Mouse (Mus musculus) lung, embryonic 15.5 days (tissue): ENCODE results near the gene Fbxw21. TPM values are rescaled to one million over a fixed set of nuclear protein-coding genes. Genes with fewer than 3 reads are reported as not detected.

Experiments used
- ATAC-seq: fragments of 200-750 bp; cut with Nextera tagmentation; 2 replicates; pipeline ENCODE4 v1.8.0; 2017; ENCODE audit warnings: moderate number of reproducible peaks, borderline replicate concordance; ENCODE audit not compliant: low FRiP score, low TSS enrichment; ENCODE audit errors: extremely low read depth
- H3K27ac ChIP-seq: fragments of 300-500 bp; sonication (generic); 2 replicates; pipeline ENCODE4 v1.5.1; 2015; ENCODE audit warnings: moderate library complexity, mild to moderate bottlenecking, inconsistent platforms
- H3K27me3 ChIP-seq: fragments of 300-500 bp; sonication (generic); 2 replicates; pipeline ENCODE4 v1.6.1; 2015; ENCODE audit warnings: inconsistent platforms
- H3K36me3 ChIP-seq: fragments of 300-500 bp; sonication (generic); 2 replicates; pipeline ENCODE4 v1.6.1; 2015; ENCODE audit warnings: inconsistent platforms
- H3K4me1 ChIP-seq: fragments of 300-500 bp; sonication (generic); 2 replicates; pipeline ENCODE4 v1.6.1; 2015; ENCODE audit warnings: inconsistent platforms
- H3K4me2 ChIP-seq: fragments of 300-500 bp; sonication (generic); 2 replicates; pipeline ENCODE4 v1.6.1; 2015; ENCODE audit warnings: inconsistent platforms, mild to moderate bottlenecking, moderate library complexity
- H3K4me3 ChIP-seq: fragments of 300-500 bp; sonication (generic); 2 replicates; pipeline ENCODE4 v1.5.1; 2015; ENCODE audit warnings: mild to moderate bottlenecking, inconsistent platforms
- H3K9ac ChIP-seq: fragments of 300-500 bp; sonication (generic); 2 replicates; pipeline ENCODE4 v1.6.1; 2015; ENCODE audit warnings: inconsistent platforms
- H3K9me3 ChIP-seq: fragments of 300-500 bp; sonication (generic); 2 replicates; pipeline ENCODE4 v1.6.1; 2016; ENCODE audit warnings: inconsistent platforms
- WGBS: fragments of 180-500 bp; shearing (Covaris S2); methylation state at CpG from one replicate; pipeline ENCODE4 v1.1.7; 2015; 5-methylcytosine and 5-hydroxymethylcytosine counted together
- polyA plus RNA-seq: library from polyadenylated mRNA; unstranded; fragments of >200 nt; fragmentation: Nextera tagmentation; extraction: Ambion mirVana; gene quantifications from 2 replicates; pipeline ENCODE4 v1.2.1, GENCODE M21; 2015

The Fbxw21 gene
- polyA plus RNA-seq, 1 experiment from 2014 or later, result not detected

DNA sequence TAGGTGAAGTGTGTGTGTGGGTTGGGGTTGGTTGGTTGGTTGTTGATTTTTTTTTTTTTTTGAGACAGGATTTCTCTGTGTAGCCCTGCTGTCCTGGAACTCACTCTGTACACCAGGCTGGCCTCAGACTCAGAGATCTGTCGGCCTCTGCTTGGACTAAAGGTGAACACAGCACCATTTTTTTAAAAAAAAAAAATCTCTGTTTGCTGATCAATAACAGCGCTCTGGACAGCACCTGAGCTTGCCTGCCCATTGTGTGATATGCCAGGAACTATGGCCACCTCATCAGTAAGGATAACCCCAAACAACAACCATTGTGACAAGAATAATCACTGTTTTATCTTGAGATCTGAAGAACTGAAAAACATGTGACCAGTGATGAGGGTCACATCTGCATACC, 36.8 kb downstream of the Fbxw21 start:
- no peak for ATAC-seq
- Histone ChIP-seq H3K4me3 (no peak overlapping the region), H3K4me2 (no peak overlapping the region), H3K27me3 (no peaks in the 10 kb centered on the region), H3K36me3 (no peaks in the 10 kb centered on the region), H3K4me1 (peaks cover 7% of the 10 kb centered on the region; the same call in 1 of the 2 replicates), H3K27ac (no peak overlapping the region), H3K9me3 (no peaks in the 10 kb centered on the region), H3K9ac (no peak overlapping the region)
- WGBS, result 64% methylated on average over 2 of the region's 2 CpGs

- no peaks in the 10 kb centered on the region for H3K9me3 ChIP-seq
- no peak overlapping the region for H3K4me3 ChIP-seq
- ATAC-seq, result no peak
- H3K4me2 ChIP-seq, result no peak overlapping the region
- peaks cover 7% of the 10 kb centered on the region; the same call in 1 of the 2 replicates for H3K4me1 ChIP-seq
- no peak overlapping the region for H3K9ac ChIP-seq
- peaks cover 1% of the 10 kb centered on the region; the same call in 1 of the 2 replicates for H3K36me3 ChIP-seq
- no peak overlapping the region for H3K27ac ChIP-seq
- WGBS, result 78% methylated on average over 3 of the region's 3 CpGs
- H3K27me3 ChIP-seq, result no peaks in the 10 kb centered on the region
Measured at GRCm38 (mm10) chr9:109124164-109124563, 37.7 kb downstream of the Fbxw21 start.

DNA sequence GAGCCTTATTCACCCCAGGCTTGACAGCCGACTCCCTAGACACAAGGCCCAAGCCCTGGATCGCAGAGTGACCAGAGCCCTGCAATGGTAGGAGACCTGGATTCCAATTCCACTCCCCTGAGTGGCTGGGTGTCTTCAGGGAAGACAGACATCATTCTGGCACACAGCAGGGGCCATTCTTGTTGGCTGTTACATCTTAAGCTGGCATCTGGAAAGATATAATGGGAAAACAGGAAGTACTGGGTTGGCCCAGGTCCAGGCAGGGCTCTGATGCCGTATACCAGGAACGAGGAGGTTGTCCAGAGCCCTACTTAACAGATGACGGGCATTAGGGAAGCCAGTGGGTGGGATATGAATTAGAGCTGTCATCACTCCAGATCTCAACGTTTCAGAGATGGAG, 38.6 kb downstream of the Fbxw21 start:
- H3K4me1 ChIP-seq, result peaks cover 7% of the 10 kb centered on the region; the same call in 1 of the 2 replicates
- WGBS, result 41% methylated on average over 6 of the region's 6 CpGs
- no peak for ATAC-seq

DNA sequence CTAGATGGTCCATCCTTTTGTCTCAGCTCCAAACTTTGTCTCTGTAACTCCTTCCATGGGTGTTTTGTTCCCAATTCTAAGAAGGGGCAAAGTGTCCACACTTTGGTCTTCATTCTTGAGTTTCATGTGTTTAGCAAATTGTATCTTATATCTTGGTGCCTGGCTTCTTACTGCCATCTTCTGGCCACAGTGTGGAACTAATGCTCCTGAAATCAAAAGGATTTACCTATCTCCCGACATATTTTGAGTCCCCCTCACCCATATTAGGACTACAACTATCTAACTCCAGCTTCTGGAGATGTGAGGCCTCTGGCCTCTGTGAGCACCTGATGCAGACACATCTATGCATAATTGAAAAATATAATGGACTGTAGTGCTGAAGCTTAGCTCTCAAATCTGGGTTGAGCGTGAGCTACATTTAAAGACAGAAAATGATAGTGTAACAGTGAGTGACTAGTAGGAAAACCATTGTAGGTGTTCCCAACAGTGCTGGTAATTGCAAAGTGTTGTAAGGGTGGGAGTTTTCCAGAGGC, 39.2 kb downstream of the Fbxw21 start:
- H3K9me3 ChIP-seq, result no peaks in the 10 kb centered on the region
- ATAC-seq, result no peak
- H3K4me2 ChIP-seq, result no peak overlapping the region
- H3K36me3 ChIP-seq, result peaks cover 17% of the 10 kb centered on the region
- 40% methylated on average over 2 of the region's 2 CpGs for WGBS
- no peak overlapping the region for H3K4me3 ChIP-seq
- no peaks in the 10 kb centered on the region for H3K27me3 ChIP-seq
- H3K27ac ChIP-seq, result no peak overlapping the region
- no peak overlapping the region for H3K9ac ChIP-seq
- H3K4me1 ChIP-seq, result peaks cover 7% of the 10 kb centered on the region; the same call in 1 of the 2 replicates

More for the DNA sequence above, 38.6 kb downstream of the Fbxw21 start:
- H3K4me3 ChIP-seq, result no peak overlapping the region
- H3K9ac ChIP-seq, result no peak overlapping the region; the same call in 1 of the 2 replicates
- H3K4me2 ChIP-seq, result no peak overlapping the region
- peaks cover 10% of the 10 kb centered on the region for H3K36me3 ChIP-seq
- H3K27me3 ChIP-seq, result no peaks in the 10 kb centered on the region
- no peak overlapping the region for H3K27ac ChIP-seq
- H3K9me3 ChIP-seq, result no peaks in the 10 kb centered on the region

- ATAC-seq, result no peak
- Histone ChIP-seq H3K4me2 (no peak overlapping the region), H3K27ac (no peak overlapping the region), H3K9me3 (no peaks in the 10 kb centered on the region), H3K4me1 (peaks cover 7% of the 10 kb centered on the region; the same call in 1 of the 2 replicates), H3K27me3 (no peaks in the 10 kb centered on the region), H3K9ac (no peak overlapping the region), H3K36me3 (peaks cover 32% of the 10 kb centered on the region), H3K4me3 (no peak overlapping the region)
- WGBS, result 81% methylated on average over 6 of the region's 6 CpGs
Measured at GRCm38 (mm10) chr9:109120956-109121355, 40.9 kb downstream of the Fbxw21 start.

- ATAC-seq, result no peak
- H3K36me3 ChIP-seq, result peaks cover 46% of the 10 kb centered on the region
- WGBS, result 82% methylated on average over 9 of the region's 9 CpGs
Measured at GRCm38 (mm10) chr9:109119571-109119970, 42.3 kb downstream of the Fbxw21 start.

GRCm38 (mm10) chr9:109118106-109118505, 43.7 kb downstream of the Fbxw21 start:
- Histone ChIP-seq H3K4me2 (no peak overlapping the region), H3K27ac (no peak overlapping the region), H3K4me1 (0 out of 2 replicates have a peak, but pooled peaks cover 2% of the 10 kb centered on the region), H3K36me3 (peaks cover 60% of the 10 kb centered on the region), H3K9me3 (no peaks in the 10 kb centered on the region), H3K4me3 (no peak overlapping the region), H3K9ac (no peak overlapping the region), H3K27me3 (no peaks in the 10 kb centered on the region)
- WGBS, result 61% methylated on average over 4 of the region's 4 CpGs
- ATAC-seq, result no peak

More at GRCm38 (mm10) chr9:109119571-109119970, 42.3 kb downstream of the Fbxw21 start:
- no peak overlapping the region for H3K4me2 ChIP-seq
- no peaks in the 10 kb centered on the region for H3K9me3 ChIP-seq
- no peaks in the 10 kb centered on the region for H3K27me3 ChIP-seq
- H3K27ac ChIP-seq, result no peak overlapping the region
- H3K9ac ChIP-seq, result no peak overlapping the region
- H3K4me3 ChIP-seq, result no peak overlapping the region
- H3K4me1 ChIP-seq, result peaks cover 7% of the 10 kb centered on the region; the same call in 1 of the 2 replicates

- Histone ChIP-seq H3K9ac (no peak overlapping the region), H3K4me1 (no peaks in the 10 kb centered on the region), H3K27ac (no peak overlapping the region), H3K4me2 (no peak overlapping the region), H3K27me3 (no peaks in the 10 kb centered on the region), H3K4me3 (no peak overlapping the region), H3K36me3 (peaks cover 79% of the 10 kb centered on the region), H3K9me3 (no peaks in the 10 kb centered on the region)
- 83% methylated on average over 10 of the region's 10 CpGs for WGBS
- no peak for ATAC-seq
Measured at GRCm38 (mm10) chr9:109116205-109116604, 45.6 kb downstream of the Fbxw21 start.

DNA sequence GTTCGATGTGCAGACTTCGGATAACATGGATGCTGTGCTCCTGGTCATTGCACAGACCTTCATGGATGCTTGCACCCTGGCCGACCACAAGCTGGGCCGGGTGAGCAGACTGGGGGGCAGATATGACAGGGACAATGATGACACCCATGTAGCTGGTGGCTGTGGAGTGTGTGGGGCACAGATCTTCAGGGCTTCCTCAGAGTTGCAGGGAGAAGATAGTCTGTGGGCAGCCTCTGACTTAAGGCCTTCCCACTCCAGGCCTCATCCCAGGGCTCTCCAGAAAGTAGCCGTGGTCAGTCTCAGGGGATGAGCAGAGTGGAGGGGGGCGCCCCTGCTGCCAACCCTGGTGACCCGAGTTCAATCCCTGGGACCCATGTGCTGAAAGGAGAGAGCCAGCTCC, 47.0 kb downstream of the Fbxw21 start:
- no peak overlapping the region for H3K4me3 ChIP-seq
- peaks cover 92% of the 10 kb centered on the region for H3K36me3 ChIP-seq
- no peak overlapping the region for H3K9ac ChIP-seq
- H3K27me3 ChIP-seq, result no peaks in the 10 kb centered on the region
- WGBS, result 86% methylated on average over 7 of the region's 7 CpGs
- no peaks in the 10 kb centered on the region for H3K4me1 ChIP-seq
- ATAC-seq, result no peak
- H3K27ac ChIP-seq, result no peak overlapping the region
- H3K4me2 ChIP-seq, result no peak overlapping the region
- no peaks in the 10 kb centered on the region for H3K9me3 ChIP-seq

DNA sequence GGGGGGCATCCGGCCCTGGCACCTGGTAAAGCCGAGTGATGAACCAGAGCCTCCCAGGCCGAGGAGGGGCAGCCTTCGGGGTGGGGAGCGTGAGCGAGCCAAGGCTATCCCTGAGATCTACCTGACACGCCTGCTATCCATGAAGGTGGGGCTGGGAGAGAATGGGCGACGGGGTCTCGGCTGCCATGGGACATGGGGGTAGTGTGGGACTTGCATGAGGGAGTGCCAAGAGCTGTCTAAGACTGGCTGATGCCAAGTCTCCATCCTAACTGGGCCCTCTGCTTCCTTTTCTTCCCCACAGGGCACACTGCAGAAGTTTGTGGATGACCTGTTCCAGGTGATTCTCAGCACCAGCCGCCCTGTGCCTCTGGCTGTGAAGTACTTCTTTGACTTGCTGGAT, 47.6 kb downstream of the Fbxw21 start:
- Histone ChIP-seq H3K27ac (no peak overlapping the region), H3K27me3 (no peaks in the 10 kb centered on the region), H3K4me1 (no peaks in the 10 kb centered on the region), H3K4me2 (no peak overlapping the region), H3K9me3 (no peaks in the 10 kb centered on the region), H3K36me3 (peaks cover 98% of the 10 kb centered on the region), H3K4me3 (no peak overlapping the region), H3K9ac (no peak overlapping the region)
- 89% methylated on average over 11 of the region's 11 CpGs for WGBS
- no peak for ATAC-seq

GRCm38 (mm10) chr9:109113331-109113730, 48.5 kb downstream of the Fbxw21 start:
- no peak overlapping the region for H3K4me3 ChIP-seq
- no peaks in the 10 kb centered on the region for H3K27me3 ChIP-seq
- 80% methylated on average over 8 of the region's 8 CpGs for WGBS
- H3K27ac ChIP-seq, result no peak overlapping the region
- H3K4me2 ChIP-seq, result no peak overlapping the region
- no peak for ATAC-seq
- H3K9me3 ChIP-seq, result no peaks in the 10 kb centered on the region
- H3K4me1 ChIP-seq, result no peaks in the 10 kb centered on the region
- peaks cover 98% of the 10 kb centered on the region for H3K36me3 ChIP-seq
- no peak overlapping the region for H3K9ac ChIP-seq

DNA sequence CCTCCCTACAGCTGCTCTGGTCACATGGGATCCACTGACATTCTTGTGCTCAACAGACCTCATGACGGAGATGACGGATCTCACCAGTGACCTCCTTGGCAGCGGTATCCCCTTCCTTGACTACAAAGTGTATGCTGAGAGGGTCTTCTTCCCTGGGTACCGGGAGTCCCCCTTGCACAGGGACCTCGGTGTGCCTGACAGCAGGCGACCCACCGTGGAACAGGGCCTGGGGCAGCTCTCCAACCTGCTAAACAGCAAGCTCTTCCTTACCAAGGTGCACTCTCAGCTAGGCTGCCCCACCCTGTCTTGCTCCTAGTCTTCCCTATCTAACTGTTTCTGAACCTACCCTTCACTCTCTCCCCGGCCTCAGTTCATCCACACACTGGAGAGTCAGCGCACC, 50.2 kb downstream of the Fbxw21 start:
- Histone ChIP-seq H3K36me3 (peaks cover 96% of the 10 kb centered on the region), H3K4me3 (no peak overlapping the region), H3K27me3 (no peaks in the 10 kb centered on the region), H3K4me2 (no peak overlapping the region), H3K9me3 (no peaks in the 10 kb centered on the region), H3K4me1 (no peaks in the 10 kb centered on the region), H3K27ac (no peak overlapping the region), H3K9ac (no peak overlapping the region)
- no peak for ATAC-seq
- 89% methylated on average over 9 of the region's 9 CpGs for WGBS

GRCm38 (mm10) chr9:109111101-109111500, 50.7 kb downstream of the Fbxw21 start:
- WGBS, result 83% methylated on average over 4 of the region's 4 CpGs

More at GRCm38 (mm10) chr9:109111101-109111500, 50.7 kb downstream of the Fbxw21 start:
- no peak overlapping the region for H3K27ac ChIP-seq
- no peaks in the 10 kb centered on the region for H3K4me1 ChIP-seq
- ATAC-seq, result no peak
- no peak overlapping the region for H3K9ac ChIP-seq
- no peaks in the 10 kb centered on the region for H3K27me3 ChIP-seq
- no peak overlapping the region for H3K4me3 ChIP-seq
- no peak overlapping the region for H3K4me2 ChIP-seq
- peaks cover 96% of the 10 kb centered on the region for H3K36me3 ChIP-seq
- H3K9me3 ChIP-seq, result no peaks in the 10 kb centered on the region
